Mouse (Mus musculus): ENCODE results near the gene Ufsp1.

The Ufsp1 gene

DNA sequence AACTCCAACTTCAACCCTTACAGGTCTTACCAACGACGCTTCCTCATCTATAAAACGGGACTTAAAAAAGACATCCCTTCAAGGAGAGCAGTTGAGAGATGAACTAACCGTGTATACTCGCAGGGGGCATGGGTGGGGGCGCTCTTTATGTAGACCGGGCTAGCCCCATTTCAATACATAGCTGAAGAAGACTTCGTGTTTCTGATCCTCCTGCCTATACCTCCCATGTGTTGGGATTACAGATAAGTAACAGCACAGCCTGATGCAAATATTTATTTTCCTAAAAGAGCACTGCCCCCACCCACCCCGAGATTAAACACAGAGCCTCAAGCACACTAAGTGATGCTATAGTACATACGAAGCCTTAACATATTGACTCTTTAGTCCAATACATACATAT lies 39.9 kb downstream of the Ufsp1 start:
- no peak for DNase-seq (ENCODE audit: low spot score)

DNA sequence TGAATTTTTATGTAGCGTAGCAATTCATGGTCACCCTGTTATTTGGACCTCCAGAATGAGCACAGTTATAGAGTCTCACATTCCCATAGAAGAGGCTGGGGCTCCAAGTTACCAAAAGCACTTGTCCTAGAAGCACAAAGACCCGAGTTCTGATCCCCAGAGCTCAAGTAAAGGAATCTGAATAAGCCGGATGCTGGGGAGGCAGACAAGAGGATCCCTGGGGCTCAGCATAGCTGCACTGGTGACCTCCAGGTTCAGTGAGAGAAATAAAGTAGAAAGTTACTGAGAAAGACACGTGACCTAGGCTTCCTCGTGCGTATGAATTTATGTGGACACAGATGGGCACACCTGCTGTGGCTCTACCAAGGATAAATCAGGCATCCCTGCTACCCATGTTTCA lies 40.6 kb downstream of the Ufsp1 start:
- DNase-seq (ENCODE audit: low spot score): no peak

DNA sequence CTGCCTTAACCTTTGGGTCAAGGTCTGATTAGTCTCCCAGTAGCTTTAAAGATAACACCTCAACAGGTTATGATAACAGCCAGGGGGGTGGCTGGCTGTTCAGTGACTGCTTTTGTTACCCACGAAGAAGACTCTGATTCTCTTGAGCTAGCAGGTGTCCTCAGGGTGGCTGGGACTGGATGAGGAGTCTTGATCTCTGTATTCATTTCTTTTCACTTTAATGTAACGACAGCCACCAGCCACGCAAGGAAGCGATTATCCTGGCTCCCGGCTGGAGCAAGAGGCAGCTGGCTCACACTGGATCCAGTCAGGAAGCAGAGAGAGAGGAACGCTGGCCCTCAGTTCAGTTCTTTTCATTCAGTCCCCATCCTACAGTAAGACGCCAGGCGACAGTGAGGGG lies 42.8 kb downstream of the Ufsp1 start:
- no peak for DNase-seq (ENCODE audit: low spot score)

DNA sequence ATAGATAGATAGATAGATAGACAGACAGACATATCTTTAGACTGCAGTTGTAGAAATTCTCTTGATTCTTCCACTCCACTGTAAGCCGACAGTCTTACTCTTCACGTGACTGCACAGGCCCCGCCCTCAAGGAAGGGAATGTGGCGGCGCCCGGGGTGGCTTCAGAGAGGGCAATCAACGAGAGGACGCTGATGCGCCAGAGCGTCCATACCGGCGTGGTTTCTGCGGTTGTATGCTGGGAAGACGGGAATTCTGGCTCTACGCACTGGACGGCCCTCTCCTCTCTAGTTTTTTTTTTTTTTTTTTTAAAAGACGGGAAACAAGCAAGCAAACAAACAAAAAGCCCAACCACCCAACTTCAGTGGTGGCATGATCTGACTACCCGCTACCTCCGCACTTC lies 43.8 kb downstream of the Ufsp1 start:
- peak; percentile 93 for DNase-seq (ENCODE audit: low spot score)

DNA sequence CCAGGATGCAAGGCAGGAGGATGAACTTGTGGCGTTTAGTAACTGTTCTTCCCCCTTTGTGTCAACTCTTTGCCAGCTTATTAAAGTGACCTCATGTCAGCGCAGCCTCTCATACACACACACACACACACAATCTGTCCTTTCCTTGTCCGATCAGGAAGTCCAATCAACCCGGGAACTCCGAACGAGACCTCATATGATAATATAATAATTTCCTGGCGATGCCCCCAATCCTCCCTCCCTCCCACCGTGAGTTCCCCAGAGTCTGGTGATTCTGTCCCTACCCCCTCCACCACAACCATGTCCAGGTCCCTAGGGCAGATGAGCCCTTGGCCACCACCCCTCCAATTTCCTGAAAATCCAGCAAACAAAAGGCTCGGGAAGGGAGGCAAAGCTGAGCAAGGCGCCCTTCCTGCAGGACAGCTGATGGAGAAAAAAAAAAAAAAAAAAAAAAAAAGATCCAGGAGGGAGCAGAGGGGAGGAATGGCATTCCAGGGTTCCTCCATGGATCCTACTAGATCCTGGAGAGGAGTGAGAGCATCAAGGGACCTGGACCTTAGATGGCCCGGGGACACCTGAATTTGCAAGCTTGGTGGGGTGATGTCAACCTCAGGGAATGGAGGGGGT lies 44.3 kb downstream of the Ufsp1 start:
- DNase-seq (ENCODE audit: low spot score): peak; percentile 31

DNA sequence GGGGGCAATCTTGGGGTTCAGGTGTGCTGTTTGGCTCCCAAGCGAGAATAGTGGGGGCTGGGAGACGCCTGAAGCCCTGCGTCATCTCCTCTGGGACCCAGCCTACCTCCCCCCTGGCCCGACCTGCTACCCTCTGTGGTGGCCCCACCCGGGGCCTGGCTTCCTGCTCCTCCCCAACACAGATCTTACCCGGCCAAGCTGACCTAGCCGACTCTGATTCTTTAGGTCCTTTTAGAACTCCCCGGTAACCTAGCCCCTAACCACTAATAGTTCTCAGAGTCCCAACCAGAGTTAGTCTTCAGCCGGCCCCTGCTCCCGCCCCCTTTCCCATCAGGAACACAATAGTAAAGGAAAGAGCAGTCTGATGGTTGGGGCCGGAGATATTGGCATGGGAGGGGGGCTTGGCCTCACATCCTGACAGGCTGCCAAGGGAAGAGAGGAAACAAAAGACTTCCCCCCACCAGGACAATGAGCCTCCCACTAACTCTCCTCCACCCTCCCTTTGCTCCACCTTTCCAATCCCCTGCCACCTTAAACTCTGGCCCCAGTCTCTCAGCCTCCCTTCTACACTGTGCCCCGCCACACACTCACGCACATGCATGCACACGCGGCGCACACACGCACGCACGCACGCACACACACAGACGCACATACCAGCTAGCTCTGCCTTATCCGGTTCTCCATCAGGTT lies 45.0 kb downstream of the Ufsp1 start:
- DNase-seq (ENCODE audit: low spot score): peak; percentile 35

DNA sequence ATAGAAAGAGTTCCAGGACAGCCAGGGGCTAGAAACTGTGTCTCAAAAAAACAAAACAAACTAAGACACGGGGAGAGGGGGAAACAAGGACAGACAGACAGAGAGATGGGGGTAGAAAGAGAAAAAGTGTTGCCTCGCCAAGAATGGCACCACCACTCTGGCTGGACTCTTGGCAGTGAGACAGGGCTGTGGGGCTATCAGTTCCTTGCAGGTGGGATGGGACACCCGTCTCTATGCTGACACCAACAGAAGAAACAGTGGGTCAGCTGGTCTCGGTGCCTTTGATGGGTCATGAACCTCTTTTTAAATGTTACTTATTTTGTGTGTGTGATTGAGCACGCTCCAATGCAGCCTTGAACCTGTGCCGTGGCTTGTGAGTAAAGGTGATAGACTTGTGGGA lies 45.8 kb downstream of the Ufsp1 start:
- DNase-seq (ENCODE audit: low spot score): no peak

DNA sequence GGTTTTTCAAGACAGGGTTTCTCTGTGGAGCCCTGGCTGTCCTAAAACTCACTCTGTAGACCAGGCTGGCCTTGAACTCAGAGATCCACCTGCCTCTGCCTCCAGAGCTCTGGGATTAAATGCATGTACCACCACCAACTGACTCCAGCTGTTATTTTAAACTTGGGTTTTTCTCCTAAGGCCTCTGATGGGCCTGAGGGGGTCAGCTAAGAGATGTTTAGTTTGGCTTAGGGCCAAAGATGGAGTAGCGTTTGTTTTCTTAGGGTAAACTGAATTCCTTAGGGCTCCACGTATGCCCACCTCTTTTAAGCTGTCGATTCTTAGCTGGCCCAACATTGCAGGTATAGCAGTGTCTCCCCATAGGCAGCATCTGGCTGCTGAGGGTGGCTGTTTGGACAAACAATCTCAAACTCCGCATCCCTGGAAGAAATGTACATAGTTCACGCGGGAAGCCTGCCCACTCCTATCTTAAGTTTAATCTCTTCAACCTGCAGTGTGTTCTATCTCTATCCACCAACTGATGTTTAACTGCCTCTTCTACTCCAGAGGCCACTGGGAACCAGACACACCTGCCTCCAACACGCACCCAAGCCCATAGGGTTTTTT lies 48.1 kb downstream of the Ufsp1 start:
- DNase-seq (ENCODE audit: low spot score): no peak

DNA sequence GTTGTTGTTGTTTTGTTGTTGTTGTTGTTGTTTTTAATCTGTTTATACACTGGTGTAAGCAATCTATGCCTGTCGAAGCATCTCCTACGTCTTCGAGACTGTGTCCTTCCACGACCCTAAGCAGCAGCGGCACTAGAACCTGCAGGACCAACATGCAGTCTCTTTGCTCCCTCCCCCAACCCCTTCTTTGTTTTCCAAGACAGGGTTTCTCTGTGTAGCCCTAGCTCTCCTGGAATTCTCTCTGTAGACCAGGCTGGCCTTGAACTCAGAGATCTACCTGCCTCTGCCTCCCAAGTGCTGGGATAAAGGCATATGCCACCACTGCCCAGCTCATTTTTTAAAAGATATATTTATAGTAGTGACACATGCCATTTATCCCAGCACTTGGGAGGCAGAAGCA lies 49.0 kb downstream of the Ufsp1 start:
- no peak for DNase-seq (ENCODE audit: low spot score)

DNA sequence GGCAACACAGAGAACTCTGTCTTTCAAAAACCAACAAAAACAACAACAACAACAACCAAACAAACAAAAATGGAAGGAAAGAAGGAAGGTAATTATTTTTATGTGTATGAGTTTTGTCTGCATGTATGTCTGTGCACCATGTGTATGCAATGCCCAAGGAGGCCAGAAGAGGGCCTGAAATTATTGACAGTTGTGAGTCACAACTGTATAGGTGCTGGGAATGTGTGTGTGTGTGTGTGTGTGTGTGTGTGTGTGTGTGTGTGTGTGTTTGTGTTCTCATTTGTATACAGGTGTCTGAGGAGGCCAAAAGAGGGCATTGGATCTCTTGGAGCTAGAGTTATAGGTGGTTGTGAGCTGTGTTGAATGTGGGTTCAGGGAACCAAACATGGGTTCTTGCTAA lies 49.4 kb downstream of the Ufsp1 start:
- no peak for DNase-seq (ENCODE audit: low spot score)
